Mouse (Mus musculus) kidney, postnatal 0 days (tissue): ENCODE measurements at regions not wholly inside any gene's neighbourhood (a gene's known extent, or its start where the extent isn't known, plus 50 kb on each side); places are given as distances from the start of the nearest gene placed in this dataset.

ENCODE experiments used
- ATAC-seq: fragments of 200-750 bp; cut with Nextera tagmentation; replicated peaks from 2 replicates; pipeline ENCODE4 v1.8.0; 2017; ENCODE audit warnings: low read depth, moderate number of reproducible peaks, moderate TSS enrichment, moderate library complexity; ENCODE audit not compliant: low FRiP score
- DNase-seq: peaks from one replicate; pipeline ENCODE4 v3.0.0-alpha.2; 2016; ENCODE audit warnings: low spot score
- H3K27ac ChIP-seq: fragments of 300-500 bp; sonication (generic); 2 replicates; pipeline ENCODE4 v1.5.1; 2014; ENCODE audit warnings: mild to moderate bottlenecking
- H3K27me3 ChIP-seq: fragments of 300-500 bp; sonication (generic); 2 replicates; pipeline ENCODE4 v1.6.1; 2014; ENCODE audit warnings: low read length, mixed read lengths; ENCODE audit not compliant: insufficient read depth
- H3K36me3 ChIP-seq: fragments of 300-500 bp; sonication (generic); 2 replicates; pipeline ENCODE4 v1.6.1; 2014; ENCODE audit warnings: low read length, mixed read lengths; ENCODE audit not compliant: insufficient read depth
- H3K4me1 ChIP-seq: fragments of 300-500 bp; sonication (generic); replicated peaks from 2 replicates; pipeline ENCODE4 v1.6.1; 2014; ENCODE audit warnings: antibody characterized with exemption, low read length, mixed read lengths; ENCODE audit not compliant: insufficient read depth
- H3K4me2 ChIP-seq: fragments of 300-500 bp; sonication (generic); 2 replicates; pipeline ENCODE4 v1.6.1; 2014; ENCODE audit warnings: mild to moderate bottlenecking, low read length, moderate library complexity, mixed read lengths
- H3K4me3 ChIP-seq: fragments of 300-500 bp; sonication (generic); replicated peaks from 2 replicates; pipeline ENCODE4 v1.5.1; 2014; ENCODE audit warnings: low read depth, low read length
- H3K9ac ChIP-seq: fragments of 300-500 bp; sonication (generic); 2 replicates; pipeline ENCODE4 v1.6.1; 2014; ENCODE audit warnings: low read depth, low read length
- H3K9me3 ChIP-seq: fragments of 300-500 bp; sonication (generic); replicated peaks from 2 replicates; pipeline ENCODE4 v1.6.1; 2016; ENCODE audit warnings: low read length, inconsistent platforms, mixed read lengths
- CTCF ChIP-seq: IDR thresholded peaks from 2 replicates; pipeline ENCODE4 v1.5.1; 2016; ENCODE audit warnings: antibody characterized with exemption, low read depth, mild to moderate bottlenecking, moderate library complexity
- WGBS: fragments of 180-500 bp; shearing (Covaris S2); extraction: QIAGEN DNeasy Blood & Tissue Kit; methylation state at CpG from one replicate; pipeline ENCODE4 v1.1.7; 2014; 5-methylcytosine and 5-hydroxymethylcytosine counted together

DNA sequence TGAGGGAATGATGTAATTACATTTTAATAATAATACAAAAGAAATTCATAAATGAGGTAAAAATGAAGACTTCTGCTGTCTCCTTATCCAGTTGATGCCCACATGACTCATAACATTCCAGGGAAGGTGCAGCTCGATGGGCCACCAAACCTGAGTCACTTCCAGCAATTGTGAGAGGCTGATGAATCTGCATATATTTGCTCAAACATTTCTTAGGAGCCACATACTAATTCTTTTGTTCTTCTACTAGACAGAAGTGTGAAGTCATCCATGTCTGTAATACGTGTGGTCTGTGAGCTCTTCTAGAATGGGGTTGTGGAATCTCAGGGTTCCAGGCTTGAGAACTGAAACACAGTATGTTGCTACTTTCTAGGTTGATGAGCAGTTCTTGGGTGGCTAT lies 180.1 kb upstream of the Egfl6 start:
- H3K4me3 ChIP-seq: no peak overlapping the region
- no peaks in the 10 kb centered on the region for H3K4me1 ChIP-seq
- 70% methylated on average over 2 of the region's 2 CpGs for WGBS
- no peaks in the 10 kb centered on the region for H3K9me3 ChIP-seq
- no peaks in the 10 kb centered on the region for H3K36me3 ChIP-seq
- H3K4me2 ChIP-seq: no peak overlapping the region
- TF ChIP-seq CTCF: no peak
- H3K27me3 ChIP-seq: no peaks in the 10 kb centered on the region
- no peak overlapping the region for H3K9ac ChIP-seq
- no peak overlapping the region for H3K27ac ChIP-seq
- DNase-seq (no peak), ATAC-seq (no peak)

DNA sequence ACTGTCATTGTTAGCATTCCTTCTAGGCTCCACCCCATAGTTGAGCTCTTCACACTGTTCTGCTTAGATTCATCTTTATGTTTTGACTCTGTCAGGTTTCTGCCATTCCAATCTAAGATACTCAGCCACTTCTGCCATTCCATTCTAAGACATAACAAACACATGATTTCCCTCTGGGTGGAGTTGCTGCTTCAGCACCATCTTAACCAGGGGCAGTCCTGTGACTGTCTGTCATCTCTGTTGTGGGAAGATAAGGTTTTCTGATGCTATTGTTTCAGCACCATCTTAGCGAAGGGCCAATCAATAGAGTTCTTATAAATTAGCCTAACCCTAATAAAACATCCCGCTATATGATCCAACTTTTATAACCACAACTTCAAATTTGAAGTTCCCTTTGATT lies 176.6 kb upstream of the Egfl6 start:
- TF ChIP-seq CTCF: no peak
- no peaks in the 10 kb centered on the region for H3K9me3 ChIP-seq
- 89% methylated on average over 2 of the region's 2 CpGs for WGBS
- H3K4me1 ChIP-seq: no peaks in the 10 kb centered on the region
- ATAC-seq (no peak), DNase-seq (no peak)
- H3K9ac ChIP-seq: no peak overlapping the region
- H3K27me3 ChIP-seq: no peaks in the 10 kb centered on the region
- H3K4me2 ChIP-seq: no peak overlapping the region
- H3K36me3 ChIP-seq: no peaks in the 10 kb centered on the region
- H3K4me3 ChIP-seq: no peak overlapping the region
- H3K27ac ChIP-seq: no peak overlapping the region

DNA sequence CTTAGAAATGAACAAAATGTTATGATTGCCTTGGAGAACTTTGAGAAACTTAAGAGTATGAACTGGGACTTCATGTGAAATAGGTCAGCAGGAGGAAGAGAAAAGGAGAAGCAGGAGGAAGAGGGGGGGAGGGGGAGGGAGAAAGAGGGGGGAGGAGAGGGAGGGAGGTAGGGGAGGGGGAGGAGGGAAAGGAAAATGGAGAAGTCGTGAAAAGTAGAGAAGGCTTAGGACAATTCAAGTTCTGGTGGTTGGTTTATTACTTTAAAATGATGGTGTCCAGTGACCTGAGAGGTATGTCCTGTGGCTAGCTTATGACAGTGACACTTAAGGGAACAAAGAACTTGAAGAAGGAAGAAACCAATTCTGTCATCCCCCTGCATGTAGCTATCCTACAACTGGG lies 171.6 kb upstream of the Egfl6 start:
- TF ChIP-seq CTCF: no peak
- H3K9ac ChIP-seq: no peak overlapping the region
- DNase-seq (no peak), ATAC-seq (no peak)
- no peak overlapping the region for H3K27ac ChIP-seq
- H3K36me3 ChIP-seq: no peaks in the 10 kb centered on the region
- no peaks in the 10 kb centered on the region for H3K27me3 ChIP-seq
- H3K4me3 ChIP-seq: no peak overlapping the region
- 55% methylated on average over 1 of the region's 1 CpGs for WGBS
- no peaks in the 10 kb centered on the region for H3K9me3 ChIP-seq
- H3K4me2 ChIP-seq: no peak overlapping the region
- H3K4me1 ChIP-seq: no peaks in the 10 kb centered on the region

DNA sequence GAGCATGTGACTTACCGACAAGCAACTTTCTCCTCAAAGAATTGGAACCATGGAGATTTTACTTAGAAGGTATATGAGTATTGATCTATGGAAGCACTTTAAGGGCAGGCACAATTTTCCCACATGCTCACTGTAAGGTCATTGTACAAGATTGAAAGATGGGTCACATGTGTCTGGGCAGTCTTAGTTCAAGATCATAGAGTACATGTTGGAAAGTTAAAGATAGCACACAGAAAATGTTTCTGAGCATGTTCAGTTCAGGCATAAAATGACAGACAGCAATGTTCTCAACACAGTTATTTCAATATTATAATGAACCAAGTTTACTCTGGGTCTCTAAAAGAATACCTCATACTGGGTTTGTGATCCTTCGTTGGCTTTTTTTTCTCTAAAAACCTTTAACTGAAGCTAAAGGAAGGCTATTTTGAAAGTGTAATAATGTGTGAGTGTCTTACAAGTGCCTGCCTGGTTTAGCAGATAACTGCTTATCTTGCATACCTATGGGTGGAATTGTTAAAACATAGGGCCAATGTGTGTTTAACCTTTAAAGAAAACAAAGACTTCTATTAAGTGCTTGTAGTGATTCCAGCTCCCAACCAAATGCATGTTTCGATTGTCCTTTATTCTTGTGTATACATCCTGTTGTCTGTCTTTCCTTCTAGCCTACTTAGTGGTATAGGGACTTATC lies 169.6 kb upstream of the Egfl6 start:
- Histone ChIP-seq H3K9me3 (no peaks in the 10 kb centered on the region), H3K4me2 (no peak overlapping the region), H3K36me3 (no peaks in the 10 kb centered on the region), H3K4me3 (no peak overlapping the region), H3K27me3 (no peaks in the 10 kb centered on the region), H3K9ac (no peak overlapping the region), H3K4me1 (no peaks in the 10 kb centered on the region), H3K27ac (no peak overlapping the region)
- no peak for ATAC-seq
- no peak for DNase-seq
- no peak for TF ChIP-seq CTCF
- 80% methylated on average over 3 of the region's 3 CpGs for WGBS

DNA sequence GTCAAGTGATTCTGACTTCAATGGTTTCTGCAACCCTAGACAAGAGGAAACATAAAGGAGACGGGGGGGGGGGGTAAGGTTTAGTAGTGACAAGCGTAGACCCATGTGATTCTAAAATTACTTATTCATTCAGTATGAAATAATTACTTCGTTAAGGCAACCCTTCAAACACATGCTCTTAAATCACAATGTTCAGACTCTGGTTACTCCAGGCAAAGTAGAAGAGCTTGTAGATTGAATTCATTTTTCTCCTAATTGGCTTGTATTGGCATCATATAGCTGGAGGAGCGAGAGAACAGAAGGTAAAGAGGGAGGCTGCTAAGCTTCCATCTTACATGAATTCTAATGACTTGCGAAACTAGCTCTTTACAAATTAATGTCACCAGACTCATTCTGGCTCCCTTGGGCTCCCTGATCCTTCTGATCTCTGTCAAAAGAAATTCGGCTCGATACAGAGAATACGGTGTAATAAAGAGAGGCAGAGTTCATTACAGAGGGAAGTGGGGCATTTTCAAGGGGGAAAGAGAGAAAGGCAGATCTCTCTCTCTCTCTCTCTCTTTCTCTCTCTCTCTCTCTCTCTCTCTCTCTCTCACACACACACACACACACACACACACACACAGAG lies 163.6 kb upstream of the Egfl6 start:
- Histone ChIP-seq H3K27me3 (no peaks in the 10 kb centered on the region), H3K36me3 (no peaks in the 10 kb centered on the region), H3K4me2 (no peak overlapping the region), H3K4me3 (no peak overlapping the region), H3K9ac (no peak overlapping the region), H3K27ac (no peak overlapping the region), H3K4me1 (no peaks in the 10 kb centered on the region), H3K9me3 (no peaks in the 10 kb centered on the region)
- DNase-seq (no peak), ATAC-seq (no peak)
- 68% methylated on average over 8 of the region's 8 CpGs for WGBS
- no peak for TF ChIP-seq CTCF

DNA sequence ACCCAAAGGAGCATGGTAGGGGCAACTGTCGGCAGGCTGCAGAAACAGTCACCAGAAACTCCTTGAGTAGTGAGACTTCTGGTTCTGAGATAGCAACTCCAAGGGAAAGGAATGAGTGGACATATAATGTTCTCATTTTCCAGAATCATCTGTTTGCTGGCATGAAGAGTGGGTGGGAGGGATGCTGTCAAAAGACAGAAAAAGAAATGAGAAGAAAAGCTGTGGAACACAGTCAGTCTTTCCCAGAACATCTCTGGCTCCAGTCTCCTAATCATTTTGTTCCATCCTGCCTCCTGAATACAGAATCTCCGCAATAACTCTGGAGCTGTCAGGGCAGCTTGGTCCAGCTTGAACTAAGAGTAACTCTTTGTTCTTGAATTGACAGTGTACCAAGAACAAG lies 145.8 kb upstream of the Egfl6 start:
- Histone ChIP-seq H3K4me3 (no peak overlapping the region), H3K27ac (no peak overlapping the region), H3K27me3 (no peaks in the 10 kb centered on the region), H3K9ac (no peak overlapping the region), H3K4me2 (no peak overlapping the region), H3K4me1 (no peaks in the 10 kb centered on the region), H3K36me3 (no peaks in the 10 kb centered on the region), H3K9me3 (no peaks in the 10 kb centered on the region)
- 73% methylated on average over 2 of the region's 2 CpGs for WGBS
- ATAC-seq (no peak), DNase-seq (no peak)
- TF ChIP-seq CTCF: no peak

DNA sequence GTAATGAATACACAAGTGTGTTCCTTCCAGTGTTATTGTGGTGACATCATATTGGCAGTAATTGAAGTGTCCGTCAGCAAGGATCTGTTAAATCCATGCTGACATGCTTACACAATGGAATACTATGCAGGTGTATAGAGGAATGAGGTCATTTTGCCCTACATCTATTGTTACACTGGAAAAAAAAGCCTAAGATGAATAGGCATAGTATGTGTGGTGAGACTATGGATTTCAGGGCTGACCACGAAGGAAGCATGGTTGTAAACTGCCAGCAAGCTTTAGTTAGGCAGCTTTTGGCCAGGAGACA lies 143.1 kb upstream of the Egfl6 start:
- no peaks in the 10 kb centered on the region for H3K9me3 ChIP-seq
- H3K4me3 ChIP-seq: no peak overlapping the region
- 89% methylated on average over 2 of the region's 2 CpGs for WGBS
- no peak for TF ChIP-seq CTCF
- no peak overlapping the region for H3K4me2 ChIP-seq
- ATAC-seq: no peak
- no peak overlapping the region for H3K27ac ChIP-seq
- H3K9ac ChIP-seq: no peak overlapping the region
- DNase-seq: no peak
- no peaks in the 10 kb centered on the region for H3K27me3 ChIP-seq
- H3K36me3 ChIP-seq: no peaks in the 10 kb centered on the region
- no peaks in the 10 kb centered on the region for H3K4me1 ChIP-seq
